19 mouse cellular contexts compared by ENCODE assay signal in genomic region chrX:57288458-57288857, GRCm38 (mm10).
"Had no signal": no experiment of that assay in that cellular context is flagged by ENCODE, and none has a peak within 500 bp of the region (broad histone marks: within the 10 kb centered on the region; RNA-seq: fewer than 3 reads in every experiment).

No protein-coding gene starts in this region.

- ATAC-seq: liver, embryonic 12.5 days; midbrain, embryonic 13.5 days; midbrain, embryonic 16.5 days had no signal

- DNase-seq: kidney, postnatal 14 days; kidney, postnatal 4 days; liver; lung, adult 18-20 months; lung, postnatal 10 days; lung, postnatal 36 days; thymus, adult 2 months; thymus, postnatal 14 days; thymus, postnatal 4 days had no signal

- H3K4me1 ChIP-seq: limb, embryonic 10.5 days; limb, embryonic 13.5 days; liver, embryonic 12.5 days; liver, embryonic 15.5 days; lung, embryonic 15.5 days; megakaryocyte, embryonic 14.5 days; midbrain, embryonic 13.5 days had no signal

- H3K9ac ChIP-seq: limb, embryonic 13.5 days; liver, embryonic 12.5 days; liver, embryonic 15.5 days; lung, embryonic 15.5 days; midbrain, embryonic 13.5 days had no signal

- H3K27me3 ChIP-seq: limb, embryonic 13.5 days; liver, embryonic 12.5 days; liver, embryonic 15.5 days; lung, embryonic 15.5 days; megakaryocyte, embryonic 14.5 days; midbrain, embryonic 13.5 days had no signal

- H3K36me3 ChIP-seq: limb, embryonic 10.5 days; limb, embryonic 13.5 days; liver, embryonic 12.5 days; liver, embryonic 15.5 days; lung, embryonic 15.5 days; midbrain, embryonic 10.5 days; midbrain, embryonic 13.5 days had no signal

- H3K4me3 ChIP-seq: limb, embryonic 10.5 days; limb, embryonic 13.5 days; liver, embryonic 12.5 days; liver, embryonic 15.5 days; lung, embryonic 15.5 days; megakaryocyte, embryonic 14.5 days; midbrain, embryonic 10.5 days; midbrain, embryonic 13.5 days had no signal

- H3K27ac ChIP-seq: limb, embryonic 10.5 days; limb, embryonic 13.5 days; liver, embryonic 12.5 days; liver, embryonic 15.5 days; lung, embryonic 15.5 days; midbrain, embryonic 10.5 days; midbrain, embryonic 13.5 days; stomach, postnatal 0 days had no signal

- H3K4me2 ChIP-seq: limb, embryonic 13.5 days; liver, embryonic 12.5 days; liver, embryonic 15.5 days; lung, embryonic 15.5 days; midbrain, embryonic 13.5 days had no signal

- H3K9me3 ChIP-seq: limb, embryonic 10.5 days; limb, embryonic 13.5 days; liver, embryonic 12.5 days; liver, embryonic 15.5 days; lung, embryonic 15.5 days; megakaryocyte, embryonic 14.5 days; midbrain, embryonic 10.5 days; midbrain, embryonic 13.5 days had no signal
